Mouse (Mus musculus): Measurements from ENCODE around the gene Psmb2.

- TF ChIP-seq CTCF (IDR thresholded peaks at IDR 0.05; ENCODE audit: low read depth, low read length), result no peak
- TF ChIP-seq POLR2A (IDR thresholded peaks at IDR 0.05; ENCODE audit: extremely low read depth, insufficient read depth, low read length), result no peak
Observed at GRCm38 (mm10) chr4:126758299-126758698, 80.9 kb downstream of the Psmb2 start.
